Mouse (Mus musculus): ENCODE measurements around the gene H2-T24. TPM values are rescaled to one million over a fixed set of nuclear protein-coding genes. Genes with fewer than 3 reads are reported as not detected.

The H2-T24 gene
- polyA plus RNA-seq, 1 experiment from 2014 or later, result 2.2 TPM

- DNase-seq (ENCODE audit: low spot score), result no peak
Observed at GRCm38 (mm10) chr17:35999356-35999755, 21.0 kb downstream of the H2-T24 start.

GRCm38 (mm10) chr17:35998545-35999305 is 21.6 kb downstream of the H2-T24 start:
- H3K9me3 ChIP-seq (ENCODE audit: control insufficient read depth, low read length), result no peaks in the 10 kb centered on the region
- H3K36me3 ChIP-seq (ENCODE audit: control insufficient read depth, insufficient read depth, low read length), result no peaks in the 10 kb centered on the region
- no peak overlapping the region for H3K9ac ChIP-seq (ENCODE audit: low read depth, low read length)
- ATAC-seq (ENCODE audit: low read depth) (no peak), DNase-seq (ENCODE audit: low spot score) (no peak)
- H3K27me3 ChIP-seq (replicated peaks; ENCODE audit: control insufficient read depth, insufficient read depth, low read length), result no peaks in the 10 kb centered on the region
- peaks cover 4% of the 10 kb centered on the region; the same call in 1 of the 2 replicates for H3K4me1 ChIP-seq (ENCODE audit: control insufficient read depth, insufficient read depth, low read length)
- WGBS, result 94% methylated on average over 6 of the region's 6 CpGs
- no peak overlapping the region for H3K4me3 ChIP-seq (ENCODE audit: low read depth, low read length)
- H3K4me2 ChIP-seq (ENCODE audit: low read depth, low read length), result no peak overlapping the region
- no peak overlapping the region for H3K27ac ChIP-seq (replicated peaks; ENCODE audit: low read depth, low read length)

More at GRCm38 (mm10) chr17:35999356-35999755, 21.0 kb downstream of the H2-T24 start:
- H3K27me3 ChIP-seq (replicated peaks; ENCODE audit: control insufficient read depth, insufficient read depth, low read length), result no peaks in the 10 kb centered on the region
- H3K9me3 ChIP-seq (ENCODE audit: control insufficient read depth, low read length), result no peaks in the 10 kb centered on the region
- no peaks in the 10 kb centered on the region for H3K36me3 ChIP-seq (ENCODE audit: control insufficient read depth, insufficient read depth, low read length)
- peaks cover 4% of the 10 kb centered on the region; the same call in 1 of the 2 replicates for H3K4me1 ChIP-seq (ENCODE audit: control insufficient read depth, insufficient read depth, low read length)
- H3K4me2 ChIP-seq (ENCODE audit: low read depth, low read length), result no peak overlapping the region
- no peak overlapping the region for H3K4me3 ChIP-seq (ENCODE audit: low read depth, low read length)
- no peak overlapping the region for H3K9ac ChIP-seq (ENCODE audit: low read depth, low read length)
- no peak for ATAC-seq (ENCODE audit: low read depth)
- WGBS, result 88% methylated on average over 7 of the region's 7 CpGs
- no peak overlapping the region for H3K27ac ChIP-seq (replicated peaks; ENCODE audit: low read depth, low read length)

GRCm38 (mm10) chr17:35997713-35998510 is 22.4 kb downstream of the H2-T24 start:
- Histone ChIP-seq H3K27me3 (replicated peaks; ENCODE audit: control insufficient read depth, insufficient read depth, low read length) (no peaks in the 10 kb centered on the region), H3K4me3 (ENCODE audit: low read depth, low read length) (no peak overlapping the region), H3K9me3 (ENCODE audit: control insufficient read depth, low read length) (no peaks in the 10 kb centered on the region), H3K4me1 (ENCODE audit: control insufficient read depth, insufficient read depth, low read length) (peaks cover 4% of the 10 kb centered on the region; the same call in 1 of the 2 replicates), H3K9ac (ENCODE audit: low read depth, low read length) (no peak overlapping the region), H3K36me3 (ENCODE audit: control insufficient read depth, insufficient read depth, low read length) (no peaks in the 10 kb centered on the region), H3K27ac (replicated peaks; ENCODE audit: low read depth, low read length) (no peak overlapping the region), H3K4me2 (ENCODE audit: low read depth, low read length) (no peak overlapping the region)
- 46% methylated on average over 12 of the region's 12 CpGs for WGBS
- DNase-seq (ENCODE audit: low spot score) (peak; percentile 20), ATAC-seq (ENCODE audit: low read depth) (no peak)

GRCm38 (mm10) chr17:35996949-35997348 is 23.4 kb downstream of the H2-T24 start:
- H3K4me3 ChIP-seq (ENCODE audit: low read depth, low read length), result no peak overlapping the region
- peaks cover 4% of the 10 kb centered on the region; the same call in 1 of the 2 replicates for H3K4me1 ChIP-seq (ENCODE audit: control insufficient read depth, insufficient read depth, low read length)
- 3% methylated on average over 11 of the region's 11 CpGs for WGBS
- H3K9ac ChIP-seq (ENCODE audit: low read depth, low read length), result no peak overlapping the region
- H3K9me3 ChIP-seq (ENCODE audit: control insufficient read depth, low read length), result no peaks in the 10 kb centered on the region
- no peak overlapping the region for H3K27ac ChIP-seq (replicated peaks; ENCODE audit: low read depth, low read length)
- ATAC-seq (ENCODE audit: low read depth) (peak; percentile 64), DNase-seq (ENCODE audit: low spot score) (peak; percentile 94)
- no peaks in the 10 kb centered on the region for H3K27me3 ChIP-seq (replicated peaks; ENCODE audit: control insufficient read depth, insufficient read depth, low read length)
- no peak overlapping the region for H3K4me2 ChIP-seq (ENCODE audit: low read depth, low read length)
- no peaks in the 10 kb centered on the region for H3K36me3 ChIP-seq (ENCODE audit: control insufficient read depth, insufficient read depth, low read length)

- DNase-seq (ENCODE audit: low spot score) (no peak), ATAC-seq (ENCODE audit: low read depth) (no peak)
- H3K27me3 ChIP-seq (replicated peaks; ENCODE audit: control insufficient read depth, insufficient read depth, low read length), result no peaks in the 10 kb centered on the region
- no peaks in the 10 kb centered on the region for H3K36me3 ChIP-seq (ENCODE audit: control insufficient read depth, insufficient read depth, low read length)
- WGBS, result 3% methylated on average over 14 of the region's 14 CpGs
- peak overlapping the region; percentile 59 for H3K9ac ChIP-seq (ENCODE audit: low read depth, low read length)
- no peaks in the 10 kb centered on the region for H3K9me3 ChIP-seq (ENCODE audit: control insufficient read depth, low read length)
- no peak overlapping the region for H3K27ac ChIP-seq (replicated peaks; ENCODE audit: low read depth, low read length)
- H3K4me2 ChIP-seq (ENCODE audit: low read depth, low read length), result peak overlapping the region; percentile 71
- peak overlapping the region; percentile 46 for H3K4me3 ChIP-seq (ENCODE audit: low read depth, low read length)
- peaks cover 4% of the 10 kb centered on the region; the same call in 1 of the 2 replicates for H3K4me1 ChIP-seq (ENCODE audit: control insufficient read depth, insufficient read depth, low read length)
Observed at GRCm38 (mm10) chr17:35994879-35995240, 25.5 kb downstream of the H2-T24 start.

GRCm38 (mm10) chr17:35994175-35994878 is 26.0 kb downstream of the H2-T24 start:
- H3K27ac ChIP-seq (replicated peaks; ENCODE audit: low read depth, low read length), result peak overlapping the region; percentile 59

GRCm38 (mm10) chr17:35993675-35994074 is 26.7 kb downstream of the H2-T24 start:
- Histone ChIP-seq H3K4me3 (ENCODE audit: low read depth, low read length) (peak overlapping the region; percentile 46), H3K4me2 (ENCODE audit: low read depth, low read length) (peak overlapping the region; percentile 71; the same call in 1 of the 2 replicates), H3K27me3 (replicated peaks; ENCODE audit: control insufficient read depth, insufficient read depth, low read length) (no peaks in the 10 kb centered on the region), H3K36me3 (ENCODE audit: control insufficient read depth, insufficient read depth, low read length) (peaks cover 11% of the 10 kb centered on the region), H3K9me3 (ENCODE audit: control insufficient read depth, low read length) (no peaks in the 10 kb centered on the region), H3K4me1 (ENCODE audit: control insufficient read depth, insufficient read depth, low read length) (peaks cover 4% of the 10 kb centered on the region; the same call in 1 of the 2 replicates), H3K27ac (replicated peaks; ENCODE audit: low read depth, low read length) (no peak overlapping the region), H3K9ac (ENCODE audit: low read depth, low read length) (no peak overlapping the region)
- ATAC-seq (ENCODE audit: low read depth) (peak; percentile 80), DNase-seq (ENCODE audit: low spot score) (peak; percentile 89)
- WGBS, result 7% methylated on average over 17 of the region's 17 CpGs

More at GRCm38 (mm10) chr17:35994175-35994878, 26.0 kb downstream of the H2-T24 start:
- Histone ChIP-seq H3K4me1 (ENCODE audit: control insufficient read depth, insufficient read depth, low read length) (peaks cover 4% of the 10 kb centered on the region; the same call in 1 of the 2 replicates), H3K4me2 (ENCODE audit: low read depth, low read length) (peak overlapping the region; percentile 71), H3K4me3 (ENCODE audit: low read depth, low read length) (peak overlapping the region; percentile 46), H3K36me3 (ENCODE audit: control insufficient read depth, insufficient read depth, low read length) (peaks cover 4% of the 10 kb centered on the region), H3K9ac (ENCODE audit: low read depth, low read length) (peak overlapping the region; percentile 59), H3K27me3 (replicated peaks; ENCODE audit: control insufficient read depth, insufficient read depth, low read length) (no peaks in the 10 kb centered on the region), H3K9me3 (ENCODE audit: control insufficient read depth, low read length) (no peaks in the 10 kb centered on the region)
- peak; percentile 95 for DNase-seq (ENCODE audit: low spot score)
- 3% methylated on average over 31 of the region's 31 CpGs for WGBS
- peak; percentile 70 for ATAC-seq (ENCODE audit: low read depth)

GRCm38 (mm10) chr17:35991781-35992180 is 28.6 kb downstream of the H2-T24 start:
- no peak overlapping the region for H3K4me2 ChIP-seq (ENCODE audit: low read depth, low read length)

More at GRCm38 (mm10) chr17:35991781-35992180, 28.6 kb downstream of the H2-T24 start:
- DNase-seq (ENCODE audit: low spot score) (no peak), ATAC-seq (ENCODE audit: low read depth) (no peak)
- Histone ChIP-seq H3K4me1 (ENCODE audit: control insufficient read depth, insufficient read depth, low read length) (peaks cover 4% of the 10 kb centered on the region; the same call in 1 of the 2 replicates), H3K4me3 (ENCODE audit: low read depth, low read length) (no peak overlapping the region), H3K9ac (ENCODE audit: low read depth, low read length) (no peak overlapping the region), H3K27ac (replicated peaks; ENCODE audit: low read depth, low read length) (no peak overlapping the region), H3K27me3 (replicated peaks; ENCODE audit: control insufficient read depth, insufficient read depth, low read length) (no peaks in the 10 kb centered on the region), H3K36me3 (ENCODE audit: control insufficient read depth, insufficient read depth, low read length) (peaks cover 29% of the 10 kb centered on the region), H3K9me3 (ENCODE audit: control insufficient read depth, low read length) (no peaks in the 10 kb centered on the region)
- 44% methylated on average over 10 of the region's 10 CpGs for WGBS

Data from embryonic facial prominence, embryonic 14.5 days (tissue).